Mouse (Mus musculus) induced T-regulatory cell, adult 2 months (primary cell): ENCODE data around the gene Prss38.
"Not testable (repeated sequence)": the region's sequence is repeated elsewhere in the genome, so short reads cannot be mapped to it uniquely, and the experiment has no call there.

Experiments used
- DNase-seq: peaks from one replicate; pipeline ENCODE4 v3.0.0-alpha.2; 2012; ENCODE audit warnings: low read depth

Gene Prss38

GRCm38 (mm10) chr11:59369848-59370247, 5.6 kb downstream of the Prss38 start:
- no peak for DNase-seq

GRCm38 (mm10) chr11:59367955-59368354, 7.5 kb downstream of the Prss38 start:
- DNase-seq, result not testable (repeated sequence)

- DNase-seq, result peak; percentile 16
These were observed 8.8 kb downstream of the Prss38 start for GRCm38 (mm10) chr11:59366633-59367032.

- no peak for DNase-seq
These were observed 9.4 kb downstream of the Prss38 start for GRCm38 (mm10) chr11:59366031-59366430.

- DNase-seq, result no peak
These were observed 11.0 kb downstream of the Prss38 start for GRCm38 (mm10) chr11:59364417-59364816.

- no peak for DNase-seq
These were observed 11.4 kb downstream of the Prss38 start for GRCm38 (mm10) chr11:59364007-59364406.

- no peak for DNase-seq
These were observed 14.2 kb downstream of the Prss38 start for GRCm38 (mm10) chr11:59361291-59361690.

- DNase-seq, result no peak
These were observed 18.6 kb downstream of the Prss38 start for GRCm38 (mm10) chr11:59356874-59357289.

GRCm38 (mm10) chr11:59354793-59355192, 20.7 kb downstream of the Prss38 start:
- no peak for DNase-seq

GRCm38 (mm10) chr11:59350326-59350725, 25.1 kb downstream of the Prss38 start:
- no peak for DNase-seq

- DNase-seq, result no peak
These were observed 29.1 kb downstream of the Prss38 start for GRCm38 (mm10) chr11:59346166-59346910.

GRCm38 (mm10) chr11:59342956-59343355, 32.5 kb downstream of the Prss38 start:
- DNase-seq, result no peak

GRCm38 (mm10) chr11:59338736-59339120, 36.7 kb downstream of the Prss38 start:
- DNase-seq, result no peak

GRCm38 (mm10) chr11:59337955-59338735, 37.3 kb downstream of the Prss38 start:
- no peak for DNase-seq

GRCm38 (mm10) chr11:59336381-59336780, 39.1 kb downstream of the Prss38 start:
- no peak for DNase-seq

GRCm38 (mm10) chr11:59335942-59336341, 39.5 kb downstream of the Prss38 start:
- DNase-seq, result no peak

GRCm38 (mm10) chr11:59335150-59335549, 40.3 kb downstream of the Prss38 start:
- no peak for DNase-seq

- no peak for DNase-seq
These were observed 42.5 kb downstream of the Prss38 start for GRCm38 (mm10) chr11:59332938-59333337.

- no peak for DNase-seq
These were observed 44.1 kb downstream of the Prss38 start for GRCm38 (mm10) chr11:59331167-59331869.

GRCm38 (mm10) chr11:59330560-59330959, 44.9 kb downstream of the Prss38 start:
- peak; percentile 58 for DNase-seq

- no peak for DNase-seq
These were observed 45.8 kb downstream of the Prss38 start for GRCm38 (mm10) chr11:59329616-59330015.

- DNase-seq, result no peak
These were observed 47.8 kb downstream of the Prss38 start for GRCm38 (mm10) chr11:59327625-59328024.

GRCm38 (mm10) chr11:59324777-59325176, 50.7 kb downstream of the Prss38 start:
- DNase-seq, result no peak
